Mouse (Mus musculus): Measurements from ENCODE around the gene Reep6.

DNA sequence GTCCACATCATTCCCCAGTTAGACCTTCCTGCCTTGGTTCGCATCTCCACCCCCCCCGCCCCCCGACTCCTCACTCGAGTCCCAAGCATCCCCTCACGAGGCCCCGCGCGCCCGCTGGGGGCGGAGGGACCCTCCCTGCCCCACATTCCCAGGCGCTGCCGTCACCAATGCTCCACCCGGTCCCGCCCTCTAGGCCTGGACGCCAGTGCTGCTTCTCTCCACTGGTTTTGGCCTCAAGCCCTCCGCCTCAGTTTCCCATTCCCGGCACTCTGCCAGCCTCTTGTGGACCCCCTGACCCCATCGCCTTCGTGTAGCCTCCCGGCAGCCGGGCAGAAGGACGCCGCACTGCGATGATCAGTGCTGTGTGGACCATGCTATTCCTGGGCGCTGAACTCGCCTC is 19.2 kb downstream of the Reep6 start:
- TF ChIP-seq POLR2A (IDR thresholded peaks at IDR 0.05; ENCODE audit: low read depth, low read length) (no peak), CTCF (IDR thresholded peaks at IDR 0.05; ENCODE audit: borderline replicate concordance, insufficient read depth, low read length) (no peak)

Measured in embryonic fibroblast, embryonic 13.5 days (primary cell).